Mouse (Mus musculus) bone marrow macrophage, adult 2 months (primary cell): ENCODE data around the gene Ulk1.

ENCODE experiments used
- CTCF ChIP-seq: IDR thresholded peaks from 2 replicates; pipeline ENCODE4 v1.5.1; 2012; ENCODE audit warnings: low read depth, mild to moderate bottlenecking, low read length, moderate library complexity
- POLR2A ChIP-seq: IDR thresholded peaks from 2 replicates; pipeline ENCODE4 v1.6.1; 2012; ENCODE audit warnings: mild to moderate bottlenecking, low read depth, low read length, borderline replicate concordance

DNA sequence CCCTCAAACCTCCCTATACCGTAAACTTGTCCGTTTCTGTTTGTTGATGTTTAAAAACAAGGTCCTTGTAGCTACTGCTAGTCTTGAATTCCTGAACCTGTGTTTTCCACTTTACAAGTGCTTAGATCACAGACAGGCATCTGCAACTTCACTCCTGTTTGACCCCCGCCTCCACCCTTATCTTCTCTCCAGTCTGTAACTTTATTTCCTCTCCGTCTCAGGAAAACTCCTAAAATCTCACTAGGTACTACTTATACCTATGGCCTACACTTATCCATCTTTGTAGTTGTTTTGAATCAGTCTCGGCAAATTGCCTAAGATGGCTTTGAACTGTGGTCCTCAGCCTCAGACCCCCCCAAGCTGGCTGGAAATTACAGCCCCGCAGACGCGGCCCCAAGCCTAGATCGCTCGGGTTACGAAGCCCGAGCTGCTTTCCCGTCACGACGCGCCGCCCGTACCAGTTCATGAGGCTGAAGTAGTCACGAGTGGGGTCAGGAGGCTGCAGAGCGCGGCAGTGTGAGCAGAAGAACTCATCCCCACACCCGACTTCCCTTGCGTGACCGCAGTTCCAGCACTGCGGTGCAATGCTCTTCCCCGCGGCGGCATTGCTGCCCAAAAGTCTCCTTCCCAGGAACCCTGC, 29.3 kb upstream of the Ulk1 start:
- TF ChIP-seq CTCF = no peak
- 0 out of 2 replicates have a peak, but pooled peaks have one; percentile 63 for TF ChIP-seq POLR2A
